Mouse (Mus musculus): ENCODE data around the gene Gimap3. TPM values are rescaled to one million over a fixed set of nuclear protein-coding genes. Genes with fewer than 3 reads are reported as not detected.

Gene Gimap3
- polyA plus RNA-seq (2015; fragmentation: Nextera tagmentation; extraction: Ambion mirVana), result not detected in 2 replicates

GRCm38 (mm10) chr6:48770696-48771095 is at the start of gene Gimap3:
Gene Gimap3 (minus strand): TSS chr6:48770851.
- no peak within 1 kb of the TSS for H3K27ac ChIP-seq (replicated peaks)
- H3K36me3 ChIP-seq, result no peaks in the 10 kb centered on the region
- no peak within 1 kb of the TSS for H3K4me2 ChIP-seq (replicated peaks)
- 81% methylated on average over 3 of the region's 3 CpGs for WGBS
- H3K4me1 ChIP-seq, result no peaks in the 10 kb centered on the region
- no peak within 1 kb of the TSS for H3K4me3 ChIP-seq (replicated peaks)
- no peak within 1 kb of the TSS for H3K9ac ChIP-seq
- no peaks in the 10 kb centered on the region for H3K9me3 ChIP-seq (replicated peaks)
- no peak for ATAC-seq (ENCODE audit: insufficient number of reproducible peaks, low FRiP score, low TSS enrichment, low read depth)
- H3K27me3 ChIP-seq, result no peaks in the 10 kb centered on the region; the same call in 1 of the 2 replicates

DNA sequence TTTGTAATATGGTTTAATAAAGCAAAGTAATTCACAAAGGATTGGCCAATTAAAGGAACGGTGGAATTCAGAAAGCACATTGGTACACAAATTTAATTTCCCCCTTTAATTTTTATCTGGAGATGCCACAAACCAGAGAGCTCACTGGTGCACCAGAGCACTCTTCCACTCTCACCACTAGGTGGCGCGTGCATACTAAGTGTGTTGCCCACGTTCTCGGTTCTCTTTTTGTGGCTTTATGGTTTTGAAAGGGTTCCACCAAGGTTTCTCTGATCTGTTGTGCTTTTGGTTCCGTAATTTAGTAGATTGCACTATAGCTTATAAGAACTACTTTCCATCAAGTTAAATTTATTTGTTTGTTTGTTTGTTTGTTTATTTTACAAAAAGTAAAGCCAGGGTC is 47.2 kb upstream of the Gimap3 start:
- no peak overlapping the region for H3K27ac ChIP-seq (replicated peaks)
- no peak overlapping the region for H3K4me3 ChIP-seq (replicated peaks)
- no peaks in the 10 kb centered on the region for H3K4me1 ChIP-seq
- no peaks in the 10 kb centered on the region for H3K36me3 ChIP-seq
- 3% methylated on average over 6 of the region's 6 CpGs for WGBS
- H3K27me3 ChIP-seq, result no peaks in the 10 kb centered on the region
- ATAC-seq (ENCODE audit: insufficient number of reproducible peaks, low FRiP score, low TSS enrichment, low read depth), result no peak
- no peak overlapping the region for H3K4me2 ChIP-seq (replicated peaks)
- H3K9ac ChIP-seq, result no peak overlapping the region
- H3K9me3 ChIP-seq (replicated peaks), result no peaks in the 10 kb centered on the region

DNA sequence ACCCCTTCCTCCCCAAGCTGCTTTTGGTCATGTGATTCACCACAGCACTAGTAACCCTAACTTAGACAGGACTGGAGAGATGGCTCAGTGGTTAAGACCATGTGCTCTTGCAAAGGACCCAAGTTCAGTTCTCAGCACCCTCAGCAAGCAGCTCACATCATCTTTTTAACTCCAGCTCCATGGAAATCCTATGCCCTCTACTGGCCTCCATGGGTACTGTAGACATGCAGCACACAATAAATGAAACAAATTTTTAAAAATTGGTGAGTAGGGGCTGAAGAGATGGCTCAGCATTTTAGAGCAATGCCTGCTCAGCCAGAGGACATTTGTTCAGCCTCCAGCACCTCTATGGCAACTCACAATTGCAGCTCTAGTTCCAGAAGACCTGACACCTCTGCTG is 44.4 kb upstream of the Gimap3 start:
- no peaks in the 10 kb centered on the region for H3K9me3 ChIP-seq (replicated peaks)
- H3K9ac ChIP-seq, result no peak overlapping the region
- H3K4me1 ChIP-seq, result no peaks in the 10 kb centered on the region
- no peak overlapping the region for H3K4me2 ChIP-seq (replicated peaks)
- no peak overlapping the region for H3K4me3 ChIP-seq (replicated peaks)
- no peak overlapping the region for H3K27ac ChIP-seq (replicated peaks)
- H3K36me3 ChIP-seq, result no peaks in the 10 kb centered on the region
- no peak for ATAC-seq (ENCODE audit: insufficient number of reproducible peaks, low FRiP score, low TSS enrichment, low read depth)
- no peaks in the 10 kb centered on the region for H3K27me3 ChIP-seq

- 55% methylated on average over 3 of the region's 3 CpGs for WGBS
- no peaks in the 10 kb centered on the region for H3K27me3 ChIP-seq
- no peak for ATAC-seq (ENCODE audit: insufficient number of reproducible peaks, low FRiP score, low TSS enrichment, low read depth)
- no peaks in the 10 kb centered on the region for H3K9me3 ChIP-seq (replicated peaks)
- H3K4me3 ChIP-seq (replicated peaks), result no peak overlapping the region
- H3K9ac ChIP-seq, result no peak overlapping the region
- H3K27ac ChIP-seq (replicated peaks), result no peak overlapping the region
- no peaks in the 10 kb centered on the region for H3K36me3 ChIP-seq
- H3K4me2 ChIP-seq (replicated peaks), result no peak overlapping the region
- no peaks in the 10 kb centered on the region for H3K4me1 ChIP-seq
Observed at GRCm38 (mm10) chr6:48809494-48810219, 39.0 kb upstream of the Gimap3 start.

DNA sequence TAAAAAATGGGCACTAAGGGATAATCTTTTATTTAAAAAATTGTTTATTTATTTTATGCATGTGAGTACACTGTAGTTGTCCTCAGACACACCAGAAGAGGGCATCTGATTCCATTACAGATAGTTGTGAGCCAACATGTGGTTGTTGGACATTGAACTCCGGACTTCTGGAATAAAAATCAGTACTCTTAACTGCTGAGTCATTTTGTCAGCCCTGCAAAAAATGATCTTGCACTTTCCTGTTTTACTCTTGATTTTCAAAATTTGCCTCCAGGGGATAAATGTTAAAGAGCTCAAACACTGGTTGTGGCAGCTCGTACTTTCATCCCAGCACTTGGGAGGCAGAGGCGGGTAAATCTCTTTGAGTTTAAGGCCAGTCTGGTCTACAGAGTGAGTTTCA is 36.1 kb upstream of the Gimap3 start:
- 73% methylated on average over 3 of the region's 3 CpGs for WGBS
- ATAC-seq (ENCODE audit: insufficient number of reproducible peaks, low FRiP score, low TSS enrichment, low read depth), result no peak

DNA sequence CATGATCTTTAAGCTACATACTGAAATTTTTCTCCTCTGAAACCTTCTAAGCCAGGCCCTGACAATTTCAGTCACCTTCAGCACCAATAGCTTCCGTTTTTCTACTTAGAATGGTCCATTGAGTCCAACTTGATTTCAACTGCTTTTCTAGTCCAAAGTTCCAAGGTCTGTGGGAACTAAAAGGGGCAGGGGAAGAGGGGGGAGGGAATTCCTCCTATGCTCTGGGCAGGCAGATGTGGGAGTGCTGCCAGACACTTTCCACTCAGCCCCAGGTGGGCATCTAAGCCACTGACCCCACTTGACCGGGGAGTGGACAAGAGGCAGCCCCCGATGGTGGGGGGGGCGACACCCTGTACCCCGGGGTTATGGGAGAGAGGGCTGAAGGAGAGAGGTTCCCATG is 33.7 kb upstream of the Gimap3 start:
- no peak overlapping the region for H3K9ac ChIP-seq
- H3K36me3 ChIP-seq, result no peaks in the 10 kb centered on the region
- WGBS, result 90% methylated on average over 5 of the region's 5 CpGs
- no peak overlapping the region for H3K4me2 ChIP-seq (replicated peaks)
- H3K4me3 ChIP-seq (replicated peaks), result no peak overlapping the region
- no peaks in the 10 kb centered on the region for H3K9me3 ChIP-seq (replicated peaks)
- no peaks in the 10 kb centered on the region for H3K4me1 ChIP-seq
- no peak overlapping the region for H3K27ac ChIP-seq (replicated peaks)
- no peak for ATAC-seq (ENCODE audit: insufficient number of reproducible peaks, low FRiP score, low TSS enrichment, low read depth)
- H3K27me3 ChIP-seq, result no peaks in the 10 kb centered on the region

More for the DNA sequence above, 36.1 kb upstream of the Gimap3 start:
- Histone ChIP-seq H3K27me3 (no peaks in the 10 kb centered on the region), H3K9me3 (replicated peaks) (no peaks in the 10 kb centered on the region), H3K4me2 (replicated peaks) (no peak overlapping the region), H3K4me3 (replicated peaks) (no peak overlapping the region), H3K36me3 (no peaks in the 10 kb centered on the region), H3K27ac (replicated peaks) (no peak overlapping the region), H3K4me1 (no peaks in the 10 kb centered on the region), H3K9ac (no peak overlapping the region)

GRCm38 (mm10) chr6:48803406-48804051 is 32.9 kb upstream of the Gimap3 start:
- Histone ChIP-seq H3K4me2 (replicated peaks) (no peak overlapping the region), H3K4me1 (no peaks in the 10 kb centered on the region), H3K27ac (replicated peaks) (no peak overlapping the region), H3K4me3 (replicated peaks) (no peak overlapping the region), H3K36me3 (no peaks in the 10 kb centered on the region), H3K9ac (no peak overlapping the region), H3K27me3 (no peaks in the 10 kb centered on the region), H3K9me3 (replicated peaks) (no peaks in the 10 kb centered on the region)
- ATAC-seq (ENCODE audit: insufficient number of reproducible peaks, low FRiP score, low TSS enrichment, low read depth), result no peak

DNA sequence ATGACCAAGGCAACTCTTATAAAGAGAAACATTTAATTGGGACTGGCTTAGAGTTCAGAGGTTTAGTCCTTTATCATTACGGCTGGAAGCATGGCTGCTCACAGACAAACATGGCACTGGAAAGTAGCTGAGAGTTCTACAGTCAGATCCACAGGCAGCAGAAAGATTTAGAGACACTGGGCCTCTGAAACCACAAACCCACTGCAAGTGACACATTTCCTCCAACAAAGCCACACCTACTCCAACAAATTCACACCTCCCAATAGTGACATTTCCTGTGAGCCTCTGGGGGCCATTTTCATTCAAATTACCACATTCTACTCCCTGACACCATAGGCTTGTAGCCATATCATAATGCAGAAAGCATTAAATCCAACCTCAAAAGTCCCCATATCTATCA is 31.2 kb upstream of the Gimap3 start:
- Histone ChIP-seq H3K27ac (replicated peaks) (no peak overlapping the region), H3K36me3 (no peaks in the 10 kb centered on the region), H3K27me3 (no peaks in the 10 kb centered on the region), H3K4me2 (replicated peaks) (no peak overlapping the region), H3K4me3 (replicated peaks) (no peak overlapping the region), H3K9me3 (replicated peaks) (no peaks in the 10 kb centered on the region), H3K9ac (no peak overlapping the region), H3K4me1 (no peaks in the 10 kb centered on the region)
- no peak for ATAC-seq (ENCODE audit: insufficient number of reproducible peaks, low FRiP score, low TSS enrichment, low read depth)
- 81% methylated on average over 1 of the region's 1 CpGs for whole genome bisulfite sequencing

GRCm38 (mm10) chr6:48787867-48788266 is 17.2 kb upstream of the Gimap3 start:
- Histone ChIP-seq H3K9ac (no peak overlapping the region), H3K27me3 (no peaks in the 10 kb centered on the region), H3K9me3 (replicated peaks) (no peaks in the 10 kb centered on the region), H3K4me3 (replicated peaks) (no peak overlapping the region), H3K4me2 (replicated peaks) (no peak overlapping the region), H3K4me1 (no peaks in the 10 kb centered on the region), H3K27ac (replicated peaks) (no peak overlapping the region), H3K36me3 (no peaks in the 10 kb centered on the region)
- no peak for ATAC-seq (ENCODE audit: insufficient number of reproducible peaks, low FRiP score, low TSS enrichment, low read depth)
- 80% methylated on average over 2 of the region's 2 CpGs for WGBS

DNA sequence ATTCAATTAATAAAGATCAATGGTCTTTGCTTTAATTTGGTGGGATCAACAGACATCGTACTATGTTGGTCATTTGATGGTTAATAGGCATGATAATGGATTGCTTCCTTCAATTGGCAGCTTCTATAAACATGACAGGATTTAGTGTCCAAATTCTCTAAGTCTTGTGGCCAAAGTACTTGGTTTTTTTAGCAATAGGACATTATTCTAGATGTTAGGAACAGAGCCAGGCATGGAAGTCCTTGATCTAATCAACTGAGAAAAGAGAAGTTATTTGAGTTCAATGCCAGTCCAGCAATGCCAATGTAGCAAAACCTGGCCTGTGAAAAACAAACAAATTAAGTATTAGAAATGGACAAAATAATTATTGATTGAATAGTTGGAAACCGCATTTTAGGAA is 14.9 kb upstream of the Gimap3 start:
- 63% methylated on average over 2 of the region's 2 CpGs for WGBS
- no peaks in the 10 kb centered on the region for H3K9me3 ChIP-seq (replicated peaks)
- no peak for ATAC-seq (ENCODE audit: insufficient number of reproducible peaks, low FRiP score, low TSS enrichment, low read depth)
- H3K9ac ChIP-seq, result no peak overlapping the region
- no peak overlapping the region for H3K4me2 ChIP-seq (replicated peaks)
- H3K4me1 ChIP-seq, result no peaks in the 10 kb centered on the region
- no peaks in the 10 kb centered on the region for H3K36me3 ChIP-seq
- H3K4me3 ChIP-seq (replicated peaks), result no peak overlapping the region
- no peaks in the 10 kb centered on the region for H3K27me3 ChIP-seq
- no peak overlapping the region for H3K27ac ChIP-seq (replicated peaks)

GRCm38 (mm10) chr6:48785189-48785588 is 14.5 kb upstream of the Gimap3 start:
- ATAC-seq (ENCODE audit: insufficient number of reproducible peaks, low FRiP score, low TSS enrichment, low read depth), result peak; percentile 39; the same call in 1 of the 2 replicates
- Histone ChIP-seq H3K4me2 (replicated peaks) (no peak overlapping the region), H3K27ac (replicated peaks) (no peak overlapping the region), H3K27me3 (no peaks in the 10 kb centered on the region), H3K4me3 (replicated peaks) (no peak overlapping the region), H3K4me1 (no peaks in the 10 kb centered on the region), H3K36me3 (no peaks in the 10 kb centered on the region), H3K9me3 (replicated peaks) (no peaks in the 10 kb centered on the region), H3K9ac (no peak overlapping the region)
- 34% methylated on average over 1 of the region's 1 CpGs for WGBS

DNA sequence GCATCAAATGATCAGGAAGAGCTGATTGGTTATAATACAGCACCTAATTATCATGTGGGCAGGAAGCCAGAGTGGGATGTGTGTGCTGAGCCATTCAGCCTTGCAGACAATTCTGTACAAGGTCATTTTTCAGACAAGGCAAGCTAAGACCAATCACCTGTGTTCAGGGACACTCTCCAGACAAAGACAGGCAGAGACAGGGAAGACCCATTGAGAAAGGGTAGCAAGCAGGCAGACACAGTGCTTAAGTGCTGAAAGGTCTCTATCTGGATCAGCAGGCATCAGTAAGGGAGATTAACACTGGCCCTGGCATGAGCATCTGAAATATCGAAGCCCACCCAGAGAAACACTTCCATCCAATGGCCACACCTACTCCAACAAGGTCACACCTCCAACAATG is 13.8 kb upstream of the Gimap3 start:
- WGBS, result 83% methylated on average over 1 of the region's 1 CpGs
- no peak for ATAC-seq (ENCODE audit: insufficient number of reproducible peaks, low FRiP score, low TSS enrichment, low read depth)
- Histone ChIP-seq H3K4me3 (replicated peaks) (no peak overlapping the region), H3K27ac (replicated peaks) (peak overlapping the region; percentile 55; the same call in 1 of the 2 replicates), H3K4me1 (no peaks in the 10 kb centered on the region), H3K36me3 (no peaks in the 10 kb centered on the region), H3K9me3 (replicated peaks) (no peaks in the 10 kb centered on the region), H3K9ac (no peak overlapping the region), H3K4me2 (replicated peaks) (no peak overlapping the region), H3K27me3 (no peaks in the 10 kb centered on the region)

Measured in embryonic facial prominence, embryonic 15.5 days (tissue).